Mouse (Mus musculus) limb, embryonic 11.5 days (tissue): ENCODE results near the gene Rtkn. TPM values are rescaled to one million over a fixed set of nuclear protein-coding genes. Genes with fewer than 3 reads are reported as not detected.

Experiments used
- ATAC-seq: fragments of 200-750 bp; cut with Nextera tagmentation; 2 replicates; pipeline ENCODE4 v1.8.0; 2017; ENCODE audit warnings: low read depth; ENCODE audit not compliant: insufficient number of reproducible peaks, low FRiP score, low TSS enrichment
- DNase-seq: peaks from one replicate; pipeline ENCODE4 v3.0.0-alpha.2; 2015; ENCODE audit warnings: low spot score
- H3K27ac ChIP-seq: fragments of 300-500 bp; sonication (generic); replicated peaks from 2 replicates; pipeline ENCODE4 v1.5.1; 2014; ENCODE audit warnings: low read depth, mild to moderate bottlenecking, low read length
- H3K27me3 ChIP-seq: fragments of 300-500 bp; sonication (generic); 2 replicates; pipeline ENCODE4 v1.6.1; 2014; ENCODE audit warnings: mild to moderate bottlenecking, low read length, mixed read lengths; ENCODE audit not compliant: control insufficient read depth, insufficient read depth
- H3K36me3 ChIP-seq: fragments of 300-500 bp; sonication (generic); 2 replicates; pipeline ENCODE4 v1.6.1; 2014; ENCODE audit warnings: mild to moderate bottlenecking, low read length, moderate library complexity, mixed read lengths; ENCODE audit not compliant: control insufficient read depth, insufficient read depth
- H3K4me1 ChIP-seq: fragments of 300-500 bp; sonication (generic); 2 replicates; pipeline ENCODE4 v1.6.1; 2014; ENCODE audit warnings: low read length, mixed read lengths; ENCODE audit not compliant: control insufficient read depth, insufficient read depth
- H3K4me2 ChIP-seq: fragments of 300-500 bp; sonication (generic); 2 replicates; pipeline ENCODE4 v1.6.1; 2014; ENCODE audit warnings: low read depth, mild to moderate bottlenecking, moderate library complexity; ENCODE audit not compliant: severe bottlenecking
- H3K4me3 ChIP-seq: fragments of 300-500 bp; sonication (generic); 2 replicates; pipeline ENCODE4 v1.5.1; 2014; ENCODE audit warnings: low read depth, low read length
- H3K9ac ChIP-seq: fragments of 300-500 bp; sonication (generic); 2 replicates; pipeline ENCODE4 v1.6.1; 2014; ENCODE audit warnings: mild to moderate bottlenecking, low read length
- H3K9me3 ChIP-seq: fragments of 300-500 bp; sonication (generic); 2 replicates; pipeline ENCODE4 v1.6.1; 2016; ENCODE audit warnings: low read length; ENCODE audit not compliant: control insufficient read depth
- WGBS: fragments of 180-500 bp; shearing (Covaris S2); extraction: QIAGEN DNeasy Blood & Tissue Kit; methylation state at CpG from one replicate; pipeline ENCODE4 v1.1.7; 2014; 5-methylcytosine and 5-hydroxymethylcytosine counted together
- microRNA counts: library from miRNA; unstranded; fragments of <30 nt; microRNA quantifications from one replicate; lab custom pipeline; 2016
- microRNA-seq: library from miRNA; unstranded; fragments of <30 nt; microRNA quantifications from one replicate; pipeline ENCODE4, GENCODE M21; 2016
- polyA plus RNA-seq: library from polyadenylated mRNA; unstranded; fragments of >200 nt; fragmentation: Nextera tagmentation; extraction: Ambion mirVana; gene quantifications from 2 replicates; pipeline ENCODE4 v1.2.1, GENCODE M21; 2014

Rtkn gene
- polyA plus RNA-seq, 1 experiment from 2014 or later: 30.5 TPM

DNA sequence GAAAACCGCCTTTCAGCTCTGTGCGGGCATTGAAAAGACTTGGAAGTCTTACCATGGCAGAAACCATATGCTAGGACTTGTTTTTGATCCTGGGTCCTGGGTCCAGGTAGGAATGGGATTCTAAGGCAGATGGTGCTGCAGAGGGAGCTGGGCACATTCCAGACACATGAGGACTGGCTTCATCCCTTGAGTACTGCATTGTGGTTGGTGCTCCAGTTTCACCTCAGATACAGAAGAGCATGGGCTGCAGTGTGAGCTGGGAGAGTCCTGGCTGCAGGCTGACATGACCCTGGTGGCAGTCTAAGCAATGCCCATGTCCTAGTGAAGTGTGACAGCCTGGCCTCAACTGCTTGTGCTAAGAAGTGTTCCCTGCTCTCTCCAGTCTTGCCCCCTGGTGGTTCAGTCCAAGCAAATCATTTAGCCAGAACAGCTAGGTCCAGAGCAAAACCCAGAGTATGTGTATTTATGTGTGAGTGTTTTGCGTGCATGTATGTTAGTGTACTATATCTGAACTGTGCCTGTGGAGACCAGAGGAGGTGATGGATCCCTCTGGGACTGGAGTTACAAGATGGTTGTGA, 49.7 kb downstream of the Rtkn start:
- Histone ChIP-seq H3K27me3 (no peaks in the 10 kb centered on the region), H3K9me3 (no peaks in the 10 kb centered on the region), H3K4me2 (no peak overlapping the region; the same call in 1 of the 2 replicates), H3K36me3 (peaks cover 5% of the 10 kb centered on the region; the same call in 1 of the 2 replicates), H3K9ac (no peak overlapping the region), H3K4me1 (peaks cover 23% of the 10 kb centered on the region), H3K4me3 (no peak overlapping the region), H3K27ac (no peak overlapping the region)
- ATAC-seq (no peak), DNase-seq (no peak)
- 92% methylated on average over 3 of the region's 3 CpGs for WGBS

DNA sequence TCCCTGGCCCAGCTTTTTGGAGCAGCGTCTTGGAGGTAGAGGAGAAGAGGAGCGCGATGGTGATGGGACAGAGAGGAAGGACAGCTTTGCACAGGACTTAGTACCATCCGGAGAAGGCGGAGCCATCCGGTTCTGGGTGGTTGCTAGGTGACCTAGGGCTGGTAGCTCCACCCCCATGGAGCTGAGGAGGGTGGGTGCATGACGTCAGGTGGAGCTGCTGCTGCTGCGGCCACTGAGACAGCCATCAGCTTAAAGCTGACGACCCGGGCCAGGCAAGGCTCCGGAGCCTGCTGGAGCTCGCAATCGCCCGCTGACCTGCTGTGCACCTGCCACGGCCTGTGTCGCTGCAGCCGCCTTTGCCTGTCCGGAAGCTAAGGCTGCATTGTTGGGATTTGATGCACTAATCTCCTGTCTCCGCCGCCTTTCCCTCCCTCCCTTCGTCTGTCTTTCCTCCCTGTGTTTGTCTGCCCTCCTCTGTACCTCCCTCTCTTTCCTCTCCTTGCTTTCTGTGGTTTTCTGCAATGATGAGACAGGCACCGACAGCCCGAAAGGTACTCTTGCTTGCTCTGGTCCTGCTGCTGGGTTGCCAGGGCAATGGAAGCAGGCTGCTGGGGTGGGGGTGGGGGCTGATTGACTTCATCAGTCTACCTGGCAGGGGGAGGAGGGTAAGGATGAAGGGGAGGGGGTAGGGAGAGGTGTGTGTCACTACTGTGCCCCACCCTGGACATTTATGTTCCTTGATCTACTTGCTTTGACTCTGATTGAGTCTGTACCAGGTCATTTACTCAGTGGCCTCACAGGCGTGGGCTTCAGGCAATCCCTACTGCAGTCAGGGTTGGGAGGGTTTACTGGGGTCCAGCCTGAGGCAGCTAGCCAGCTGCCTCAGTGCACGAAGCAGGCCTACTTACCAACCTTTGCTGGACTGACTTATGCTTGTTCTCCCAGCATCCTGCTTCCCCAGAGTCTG, 50.9 kb downstream of the Rtkn start:
- peak overlapping the region; percentile 14 for H3K4me3 ChIP-seq
- peaks cover 23% of the 10 kb centered on the region for H3K4me1 ChIP-seq
- H3K27ac ChIP-seq: peak overlapping the region; percentile 67
- 7% methylated on average over 25 of the region's 25 CpGs for WGBS
- peak overlapping the region; percentile 50 for H3K4me2 ChIP-seq
- H3K36me3 ChIP-seq: peaks cover 8% of the 10 kb centered on the region
- no peaks in the 10 kb centered on the region for H3K27me3 ChIP-seq
- H3K9me3 ChIP-seq: no peaks in the 10 kb centered on the region
- peak overlapping the region; percentile 27 for H3K9ac ChIP-seq
- peak; percentile 87 for ATAC-seq
- peak; percentile 75 for DNase-seq

DNA sequence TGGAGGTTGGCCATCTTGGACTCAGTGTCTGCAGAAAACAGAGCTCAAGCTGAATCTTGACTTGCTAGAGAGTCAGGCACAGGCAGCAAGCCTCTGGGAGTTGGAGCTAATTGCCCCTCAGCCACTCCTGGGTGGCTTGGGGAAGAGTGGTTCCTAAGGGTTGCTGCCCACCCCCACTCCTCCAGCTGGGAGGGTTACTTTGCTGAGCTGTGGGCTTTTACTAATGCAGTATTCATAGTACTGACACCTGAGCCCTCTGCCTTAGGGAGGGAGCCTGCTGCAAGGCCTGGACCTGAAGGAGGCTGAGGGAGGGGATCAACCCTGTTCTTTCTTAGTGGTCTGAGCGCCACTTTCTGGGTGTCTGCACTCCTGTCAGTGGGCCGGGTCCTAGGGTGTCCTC, 51.7 kb downstream of the Rtkn start:
- Histone ChIP-seq H3K9me3 (no peaks in the 10 kb centered on the region), H3K27ac (peak overlapping the region; percentile 67), H3K4me2 (peak overlapping the region; percentile 50; the same call in 1 of the 2 replicates), H3K27me3 (no peaks in the 10 kb centered on the region), H3K4me1 (peaks cover 23% of the 10 kb centered on the region), H3K9ac (no peak overlapping the region; the same call in 1 of the 2 replicates), H3K4me3 (no peak overlapping the region), H3K36me3 (peaks cover 14% of the 10 kb centered on the region)
- ATAC-seq (no peak), DNase-seq (peak; percentile 34)
- 67% methylated on average over 2 of the region's 2 CpGs for WGBS

DNA sequence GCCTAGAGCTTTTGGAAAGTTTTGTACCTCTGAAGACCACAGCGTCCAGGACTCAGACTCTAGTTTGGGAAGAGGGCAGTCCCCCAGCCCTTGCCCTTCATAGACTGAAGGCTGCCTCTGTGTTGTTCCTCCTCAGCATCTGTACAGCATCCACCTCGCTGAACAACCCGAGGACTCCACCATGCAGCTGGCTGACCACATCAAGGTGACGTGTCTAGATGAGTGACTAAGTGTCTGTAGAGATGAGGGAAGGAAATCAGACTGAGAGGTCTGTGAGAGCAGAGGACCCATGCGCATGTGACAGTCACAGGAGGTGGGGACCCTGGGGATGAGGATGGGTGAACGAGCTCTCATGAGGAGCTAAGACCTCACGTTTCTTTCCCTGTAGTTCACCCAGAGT, 58.3 kb downstream of the Rtkn start:
- 91% methylated on average over 7 of the region's 7 CpGs for WGBS
- DNase-seq (no peak), ATAC-seq (no peak)
- Histone ChIP-seq H3K4me1 (no peaks in the 10 kb centered on the region), H3K4me2 (no peak overlapping the region), H3K27ac (no peak overlapping the region), H3K9me3 (no peaks in the 10 kb centered on the region), H3K4me3 (no peak overlapping the region), H3K9ac (no peak overlapping the region), H3K27me3 (no peaks in the 10 kb centered on the region), H3K36me3 (peaks cover 45% of the 10 kb centered on the region)

DNA sequence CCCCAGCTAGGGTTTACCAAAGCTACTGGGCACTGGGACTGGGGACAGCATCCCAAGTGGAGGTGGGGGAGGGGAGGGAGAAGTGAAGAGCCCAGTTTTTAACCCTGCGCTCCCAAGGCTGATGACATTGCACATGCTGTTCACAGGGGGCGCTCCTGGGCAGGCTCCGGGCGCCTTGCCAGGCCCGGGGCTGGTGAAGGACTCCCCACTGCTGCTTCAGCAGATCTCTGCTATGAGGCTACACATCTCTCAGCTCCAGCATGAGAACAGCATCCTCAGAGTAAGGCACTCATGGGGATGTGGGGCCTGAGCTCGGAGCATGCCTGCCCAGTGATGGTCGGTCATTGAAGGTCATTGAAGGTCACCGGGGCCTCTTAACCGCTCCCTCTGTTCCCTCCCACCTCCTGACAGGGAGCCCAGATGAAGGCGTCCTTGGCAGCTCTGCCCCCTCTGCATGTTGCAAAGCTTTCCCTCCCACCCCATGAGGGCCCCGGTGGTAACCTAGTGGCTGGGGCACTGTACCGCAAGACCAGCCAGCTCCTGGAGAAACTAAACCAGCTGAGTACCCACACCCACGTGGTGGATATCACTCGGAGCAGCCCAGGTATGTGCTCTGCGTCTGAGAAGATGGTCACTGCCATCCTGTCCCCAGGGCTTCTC, 62.2 kb downstream of the Rtkn start:
- H3K9ac ChIP-seq: no peak overlapping the region
- DNase-seq (peak; percentile 29), ATAC-seq (no peak)
- no peak overlapping the region for H3K27ac ChIP-seq
- 45% methylated on average over 15 of the region's 15 CpGs for WGBS
- H3K9me3 ChIP-seq: no peaks in the 10 kb centered on the region
- no peaks in the 10 kb centered on the region for H3K4me1 ChIP-seq
- H3K4me3 ChIP-seq: no peak overlapping the region
- H3K4me2 ChIP-seq: no peak overlapping the region
- H3K27me3 ChIP-seq: no peaks in the 10 kb centered on the region
- H3K36me3 ChIP-seq: peaks cover 31% of the 10 kb centered on the region

MicroRNAs encoded within 50 kb of the gene (microRNA counts, 519-probe panel; counts per million panel counts)
- 1,363 counts per million, percentile 7 among the panel's probes with 10 or more counts for microRNA mmu-miR-3470a+mmu-miR-3470b (lab: Ali Mortazavi, UCI)

Small RNAs within 50 kb of the gene (microRNA-seq; reads per million reads assigned to microRNA genes)
- gene Mir3470a: not detected

Other genes starting within 250 kb of the Rtkn start
- 1.1 and 1.2 TPM in 2 replicates for gene Sema4f, start 195.7 kb upstream of the Rtkn start, polyA plus RNA-seq
- gene M1ap, start 188.6 kb upstream of the Rtkn start, polyA plus RNA-seq: 0.12 and 0.27 TPM in 2 replicates
- 6.5 and 7.3 TPM in 2 replicates for gene Dok1, start 102.0 kb upstream of the Rtkn start, polyA plus RNA-seq
- gene Loxl3, start 101.3 kb upstream of the Rtkn start, polyA plus RNA-seq: 10.1 and 13.7 TPM in 2 replicates
- 122 and 123 TPM in 2 replicates for gene Aup1, start 80.9 kb upstream of the Rtkn start, polyA plus RNA-seq
- gene Htra2, start 80.2 kb upstream of the Rtkn start, polyA plus RNA-seq: 28.7 and 33.2 TPM in 2 replicates
- gene Dqx1, start 77.6 kb upstream of the Rtkn start, polyA plus RNA-seq: 0.35 and 0.88 TPM in 2 replicates
- gene Tlx2, start 65.2 kb upstream of the Rtkn start, polyA plus RNA-seq: 0.13 TPM in 1 of 2 replicates, not detected in the other
- gene Pcgf1, start 57.6 kb upstream of the Rtkn start, polyA plus RNA-seq: 44.3 and 47.0 TPM in 2 replicates
- gene Lbx2, start 49.1 kb upstream of the Rtkn start, polyA plus RNA-seq: 0.81 and 2.0 TPM in 2 replicates
- 1.9 and 2.0 TPM in 2 replicates for gene Ccdc142, start 33.9 kb upstream of the Rtkn start, polyA plus RNA-seq
- 2.3 and 2.4 TPM in 2 replicates for gene Gm42688, start 33.8 kb upstream of the Rtkn start, polyA plus RNA-seq
- 140 and 141 TPM in 2 replicates for gene Mrpl53, start 26.4 kb upstream of the Rtkn start, polyA plus RNA-seq
- 34.7 and 42.1 TPM in 2 replicates for gene Mogs, start 20.0 kb upstream of the Rtkn start, polyA plus RNA-seq
- gene Wbp1, start 13.9 kb upstream of the Rtkn start, polyA plus RNA-seq: 153 and 182 TPM in 2 replicates
- gene Ino80b, start 10.0 kb upstream of the Rtkn start, polyA plus RNA-seq: 20.8 and 21.7 TPM in 2 replicates
- gene Wdr54, start 20.9 kb downstream of the Rtkn start, polyA plus RNA-seq: 11.5 and 13.7 TPM in 2 replicates
- 0.58 and 1.1 TPM in 2 replicates for gene 1700003E16Rik, start 20.9 kb downstream of the Rtkn start, polyA plus RNA-seq
- 70.4 and 71.4 TPM in 2 replicates for gene Dctn1, start 30.5 kb downstream of the Rtkn start, polyA plus RNA-seq
- 0.16 and 0.47 TPM in 2 replicates for gene Slc4a5, start 84.4 kb downstream of the Rtkn start, polyA plus RNA-seq
- gene Mthfd2, start 190.4 kb downstream of the Rtkn start, polyA plus RNA-seq: 59.7 and 59.9 TPM in 2 replicates
- 69.7 and 78.6 TPM in 2 replicates for gene Mob1a, start 190.6 kb downstream of the Rtkn start, polyA plus RNA-seq
- gene Bola3, start 213.7 kb downstream of the Rtkn start, polyA plus RNA-seq: 143 and 157 TPM in 2 replicates